Mouse (Mus musculus) lung, embryonic 14.5 days (tissue): ENCODE data around the gene Rag2. TPM values are rescaled to one million over a fixed set of nuclear protein-coding genes. Genes with fewer than 3 reads are reported as not detected.

Experiments
- ATAC-seq: fragments of 200-750 bp; cut with Nextera tagmentation; 2 replicates; pipeline ENCODE4 v1.8.0; 2017; ENCODE audit warnings: mild to moderate bottlenecking, moderate TSS enrichment, moderate library complexity; ENCODE audit not compliant: insufficient read depth
- DNase-seq: peaks from one replicate; pipeline ENCODE4 v3.0.0-alpha.2; 2015
- H3K27ac ChIP-seq: fragments of 300-500 bp; sonication (generic); 2 replicates; pipeline ENCODE4 v1.5.1; 2014; ENCODE audit warnings: low read depth, mild to moderate bottlenecking, moderate library complexity
- H3K27me3 ChIP-seq: fragments of 300-500 bp; sonication (generic); 2 replicates; pipeline ENCODE4 v1.6.1; 2014; ENCODE audit warnings: low read length, control low read depth; ENCODE audit not compliant: insufficient read depth
- H3K36me3 ChIP-seq: fragments of 300-500 bp; sonication (generic); 2 replicates; pipeline ENCODE4 v1.6.1; 2014; ENCODE audit warnings: control low read depth; ENCODE audit not compliant: insufficient read depth
- H3K4me1 ChIP-seq: fragments of 300-500 bp; sonication (generic); 2 replicates; pipeline ENCODE4 v1.6.1; 2014; ENCODE audit warnings: antibody characterized with exemption, control low read depth; ENCODE audit not compliant: insufficient read depth
- H3K4me2 ChIP-seq: fragments of 300-500 bp; sonication (generic); 2 replicates; pipeline ENCODE4 v1.6.1; 2014; ENCODE audit warnings: mild to moderate bottlenecking
- H3K4me3 ChIP-seq: fragments of 300-500 bp; sonication (generic); 2 replicates; pipeline ENCODE4 v1.5.1; 2014; ENCODE audit warnings: low read depth, low read length
- H3K9ac ChIP-seq: fragments of 300-500 bp; sonication (generic); 2 replicates; pipeline ENCODE4 v1.6.1; 2014
- H3K9me3 ChIP-seq: fragments of 300-500 bp; sonication (generic); 2 replicates; pipeline ENCODE4 v1.6.1; 2016; ENCODE audit warnings: low read depth, low read length, control low read depth
- CTCF ChIP-seq: IDR thresholded peaks from 2 replicates; pipeline ENCODE4 v1.5.1; 2016; ENCODE audit warnings: antibody characterized with exemption, low read depth
- WGBS: fragments of 180-500 bp; shearing (Covaris S2); extraction: QIAGEN DNeasy Blood & Tissue Kit; methylation state at CpG from one replicate; pipeline ENCODE4 v1.1.7; 2014; 5-methylcytosine and 5-hydroxymethylcytosine counted together
- polyA plus RNA-seq: library from polyadenylated mRNA; unstranded; fragments of >200 nt; fragmentation: Nextera tagmentation; extraction: Ambion mirVana; gene quantifications from 2 replicates; pipeline ENCODE4 v1.2.1, GENCODE M21; 2014

Gene Rag2
- polyA plus RNA-seq, 1 experiment from 2014 or later = not detected

DNA sequence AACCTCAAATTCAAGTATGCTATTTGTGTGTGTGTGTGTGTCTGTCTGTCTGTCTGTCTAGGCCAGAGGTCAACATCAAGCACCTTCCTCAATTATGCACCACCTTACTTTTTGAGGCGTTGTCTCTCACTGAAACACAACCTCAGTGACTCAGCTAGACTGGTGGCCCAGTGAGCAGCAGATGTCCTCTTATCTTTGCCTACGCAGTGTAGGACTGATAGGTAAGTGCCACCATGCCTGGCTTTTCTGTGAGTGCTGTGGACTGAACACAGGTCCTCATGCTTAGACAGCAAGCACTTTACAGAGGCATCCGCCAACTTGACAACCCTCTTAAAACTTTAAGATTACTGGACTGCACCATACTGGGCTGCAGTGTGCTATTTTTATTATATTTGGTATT is 44.2 kb downstream of the Rag2 start:
- no peak overlapping the region for H3K27ac ChIP-seq
- no peak overlapping the region for H3K4me3 ChIP-seq
- no peaks in the 10 kb centered on the region for H3K9me3 ChIP-seq
- no peaks in the 10 kb centered on the region for H3K36me3 ChIP-seq
- ATAC-seq (no peak), DNase-seq (no peak)
- no peak overlapping the region for H3K9ac ChIP-seq
- no peak for TF ChIP-seq CTCF
- H3K4me1 ChIP-seq = no peaks in the 10 kb centered on the region
- H3K4me2 ChIP-seq = no peak overlapping the region
- WGBS = 75% methylated on average over 3 of the region's 3 CpGs
- no peaks in the 10 kb centered on the region for H3K27me3 ChIP-seq

GRCm38 (mm10) chr2:101673547-101673946 is 49.0 kb downstream of the Rag2 start:
- no peaks in the 10 kb centered on the region for H3K27me3 ChIP-seq
- H3K9me3 ChIP-seq = no peaks in the 10 kb centered on the region
- H3K36me3 ChIP-seq = no peaks in the 10 kb centered on the region
- WGBS = 75% methylated on average over 3 of the region's 3 CpGs
- no peaks in the 10 kb centered on the region for H3K4me1 ChIP-seq
- no peak for DNase-seq
- H3K9ac ChIP-seq = no peak overlapping the region
- no peak for ATAC-seq
- no peak overlapping the region for H3K27ac ChIP-seq
- no peak overlapping the region for H3K4me2 ChIP-seq
- H3K4me3 ChIP-seq = no peak overlapping the region
- no peak for TF ChIP-seq CTCF

DNA sequence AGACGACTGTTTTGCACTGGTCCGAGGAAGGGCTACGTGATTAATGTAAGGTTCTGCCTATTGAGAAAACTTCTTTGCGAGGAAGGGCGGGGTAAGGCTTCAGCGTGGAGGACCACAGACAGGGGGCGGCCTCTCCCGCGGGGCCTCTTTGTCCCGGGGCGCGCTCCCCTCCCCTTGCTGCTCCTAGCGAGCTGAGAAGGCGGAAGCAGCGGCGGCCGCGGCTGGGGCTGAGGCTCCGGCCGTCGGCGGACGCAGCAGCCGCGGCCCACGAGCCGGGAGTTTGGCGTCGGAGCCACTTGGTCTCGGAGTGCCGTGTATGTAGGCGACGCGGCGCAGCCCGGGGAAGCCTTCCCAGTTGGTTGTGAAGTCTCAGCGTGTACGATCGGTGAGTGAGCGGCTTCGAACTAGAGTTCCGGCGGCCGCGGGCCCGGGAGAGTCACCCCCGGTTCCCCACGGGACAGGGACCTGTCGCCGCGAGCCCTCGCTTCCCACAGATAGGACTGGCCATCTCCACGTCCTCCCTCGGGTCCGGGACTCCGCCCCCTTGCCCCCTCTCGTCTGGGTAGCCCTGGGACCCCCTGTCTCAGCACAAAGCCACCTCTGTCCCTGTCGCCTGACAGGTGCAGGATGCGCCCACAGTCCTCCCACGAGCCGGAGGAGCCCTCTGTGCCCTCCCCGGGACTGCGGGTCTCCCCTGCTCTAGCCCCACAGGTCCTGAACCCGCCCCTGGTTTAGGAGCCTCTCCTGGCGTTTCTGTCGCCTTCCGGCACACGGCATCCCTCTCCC is 53.9 kb downstream of the Rag2 start, which contains the start of gene Traf6:
TSS of gene Traf6 (plus strand) at position 194 of the 786 bp plus-strand sequence.
- peak within 1 kb of the TSS; percentile 99 for H3K4me3 ChIP-seq
- peaks cover 4% of the 10 kb centered on the region; the same call in 1 of the 2 replicates for H3K4me1 ChIP-seq
- H3K4me2 ChIP-seq = peak within 1 kb of the TSS; percentile 75
- TF ChIP-seq CTCF = peak; percentile 77
- no peaks in the 10 kb centered on the region for H3K9me3 ChIP-seq
- H3K27me3 ChIP-seq = no peaks in the 10 kb centered on the region
- 0 out of 2 replicates have a peak within 1 kb of the TSS, but pooled peaks have one; percentile 36 for H3K27ac ChIP-seq
- peak; percentile 94 for DNase-seq
- ATAC-seq = peak; percentile 96
- WGBS = under 1% methylated on average over 68 of the region's 68 CpGs
- 0 out of 2 replicates have a peak, but pooled peaks cover 5% of the 10 kb centered on the region for H3K36me3 ChIP-seq
- H3K9ac ChIP-seq = peak within 1 kb of the TSS; percentile 96

DNA sequence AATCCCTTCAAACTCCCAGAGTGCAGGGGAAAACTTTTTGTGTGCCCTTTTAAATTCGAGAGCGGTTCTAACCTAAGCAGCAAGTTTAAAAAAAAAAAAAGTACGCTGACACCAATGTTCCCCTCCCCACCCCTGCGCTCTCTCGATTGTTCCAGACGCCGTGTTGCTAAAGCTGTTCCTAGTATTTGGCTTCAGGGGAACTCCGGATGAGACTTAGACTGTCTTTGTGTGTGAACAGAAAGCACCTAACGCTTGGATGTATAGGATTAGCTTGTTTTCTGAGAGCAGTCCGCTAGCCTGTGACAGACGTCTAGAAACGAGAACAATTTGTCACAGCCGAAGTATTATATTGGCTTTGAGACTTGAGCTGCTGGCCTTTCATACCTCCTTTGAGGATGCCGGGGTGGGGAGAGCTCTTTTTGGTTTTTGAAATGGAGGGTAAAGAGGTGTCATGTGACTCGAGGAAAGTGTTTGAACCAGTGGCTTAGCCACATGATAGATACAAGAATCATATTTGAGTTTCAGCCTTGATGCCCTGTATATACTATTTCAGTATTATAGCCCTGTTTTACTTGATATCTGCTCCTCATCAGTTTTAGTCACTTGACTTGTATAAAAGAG is 54.8 kb downstream of the Rag2 start:
- H3K4me1 ChIP-seq = peaks cover 4% of the 10 kb centered on the region; the same call in 1 of the 2 replicates
- peak; percentile 14 for DNase-seq
- 5% methylated on average over 15 of the region's 15 CpGs for WGBS
- TF ChIP-seq CTCF = no peak
- H3K9ac ChIP-seq = peak overlapping the region; percentile 96
- ATAC-seq = no peak
- H3K27me3 ChIP-seq = no peaks in the 10 kb centered on the region
- 0 out of 2 replicates have a peak, but pooled peaks cover 6% of the 10 kb centered on the region for H3K36me3 ChIP-seq
- H3K4me3 ChIP-seq = peak overlapping the region; percentile 99
- peak overlapping the region; percentile 75 for H3K4me2 ChIP-seq
- H3K9me3 ChIP-seq = no peaks in the 10 kb centered on the region
- no peak overlapping the region for H3K27ac ChIP-seq

Other genes starting within 250 kb of the Rag2 start
- not detected in 2 replicates for gene Rag1, start 24.8 kb downstream of the Rag2 start, polyA plus RNA-seq
- gene B230118H07Rik, start 24.8 kb downstream of the Rag2 start, polyA plus RNA-seq = 52.4 and 53.9 TPM in 2 replicates
- gene Traf6, start 53.7 kb downstream of the Rag2 start, polyA plus RNA-seq = 15.4 and 16.9 TPM in 2 replicates